Mouse (Mus musculus) bone marrow, adult 2 months (tissue): ENCODE data around the gene Vac14.

Experiments used
- CTCF ChIP-seq: fragments of 200-500 bp; IDR thresholded peaks from 2 replicates; pipeline ENCODE4 v1.5.1; 2011; ENCODE audit warnings: low read length, control low read depth; ENCODE audit not compliant: control insufficient read depth, insufficient read depth
- POLR2A ChIP-seq: fragments of 200-500 bp; IDR thresholded peaks from 2 replicates; pipeline ENCODE4 v1.6.1; 2011; ENCODE audit warnings: low read depth, mild to moderate bottlenecking, control low read depth, low read length, borderline replicate concordance; ENCODE audit not compliant: control insufficient read depth

GRCm38 (mm10) chr8:110687726-110688125 is 69.3 kb downstream of the Vac14 start:
- TF ChIP-seq POLR2A (no peak), CTCF (no peak)
